Comparison of ENCODE assay signal across 24 mouse cellular contexts in genomic region chr8:83789826-83790225, GRCm38 (mm10). TPM values are rescaled to one million over a fixed set of nuclear protein-coding genes. Genes with fewer than 3 reads are reported as not detected.
DNase-seq lines count a peak whose midpoint lies in the region; ATAC-seq lines count a peak whose summit lies in the region.
"Had no signal": no experiment of that assay in that cellular context is flagged by ENCODE, and none has a peak within 500 bp of the region (broad histone marks: within the 10 kb centered on the region; RNA-seq: fewer than 3 reads in every experiment).

No protein-coding gene starts in this region.

- no peaks in the 10 kb centered on the region for H3K9me3 ChIP-seq in heart, embryonic 12.5 days (replicated peaks)
- H3K9me3 ChIP-seq: embryonic facial prominence, embryonic 13.5 days; embryonic facial prominence, embryonic 15.5 days; forebrain, embryonic 10.5 days; forebrain, embryonic 12.5 days; G1E had no signal

- no peaks in the 10 kb centered on the region for H3K36me3 ChIP-seq in heart, embryonic 12.5 days
- H3K36me3 ChIP-seq: embryonic facial prominence, embryonic 13.5 days; embryonic facial prominence, embryonic 15.5 days; forebrain, embryonic 10.5 days; forebrain, embryonic 12.5 days; G1E had no signal

- ATAC-seq in activated CD4-positive, CD25-positive, alpha-beta regulatory T cell, adult 4 months = peak; percentile 61
- no peak for ATAC-seq in heart, embryonic 12.5 days (ENCODE audit: insufficient number of reproducible peaks, low FRiP score)
- ATAC-seq: forebrain, embryonic 14.5 days; forebrain, embryonic 16.5 days; Patski had no signal

- no peak overlapping the region for H3K9ac ChIP-seq in heart, embryonic 12.5 days
- H3K9ac ChIP-seq: embryonic facial prominence, embryonic 13.5 days; embryonic facial prominence, embryonic 15.5 days; forebrain, embryonic 12.5 days had no signal

- H3K4me3 ChIP-seq in heart, embryonic 12.5 days = no peak overlapping the region
- H3K4me3 ChIP-seq: embryonic facial prominence, embryonic 13.5 days; embryonic facial prominence, embryonic 15.5 days; erythroblast, embryonic 14.5 days; forebrain, embryonic 10.5 days; forebrain, embryonic 12.5 days had no signal

- H3K27me3 ChIP-seq in heart, embryonic 12.5 days (replicated peaks) = 0 out of 2 replicates have a peak, but pooled peaks cover 7% of the 10 kb centered on the region
- H3K27me3 ChIP-seq: embryonic facial prominence, embryonic 13.5 days; embryonic facial prominence, embryonic 15.5 days had no signal

- H3K27ac ChIP-seq in heart, embryonic 12.5 days (ENCODE audit: poor library complexity, severe bottlenecking) = no peak overlapping the region
- H3K27ac ChIP-seq: embryonic facial prominence, embryonic 13.5 days; embryonic facial prominence, embryonic 15.5 days; forebrain, embryonic 10.5 days; forebrain, embryonic 12.5 days had no signal

- DNase-seq in adrenal gland, postnatal 14 days = peak; percentile 0
- DNase-seq in adrenal gland, adult 8-10 months = no peak
- no peak for DNase-seq in urinary bladder, postnatal 4 days (ENCODE audit: low spot score in 2 of 2)
- DNase-seq: adrenal gland, adult 2 months; adrenal gland, postnatal 25 days; B cell, adult 2 months; cerebellum, adult 11 months; cerebellum, adult 18-20 months; cerebellum, adult 8-10 months; cerebellum, adult 9-11 months; cerebellum, postnatal 14 days; cerebellum, postnatal 36 days; embryo, embryonic 11 days had no signal

- WGBS in heart, embryonic 12.5 days = 68% methylated on average over 4 of the region's 4 CpGs

- H3K4me2 ChIP-seq in heart, embryonic 12.5 days = no peak overlapping the region
- H3K4me2 ChIP-seq: embryonic facial prominence, embryonic 13.5 days; embryonic facial prominence, embryonic 15.5 days; forebrain, embryonic 12.5 days had no signal

- H3K4me1 ChIP-seq in heart, embryonic 12.5 days (replicated peaks) = no peaks in the 10 kb centered on the region

RNA-seq across cellular contexts. Expression of gene Adgre5, which starts 48.7 kb away (rescaled TPM):
- total RNA-seq in adrenal gland, postnatal 14 days (2021) = 47.5 and 49.0 TPM in 2 replicates
- 10 to 100 TPM; 21.8 to 45.5 (median 35.2) TPM for total RNA-seq in adrenal gland, adult 8-10 months (2022)
- polyA plus RNA-seq in activated CD4-positive, CD25-positive, alpha-beta regulatory T cell, adult 4 months (2017; shearing (Covaris generic)) = 100 to 1,000 TPM; 167 to 170 TPM
- 26.2 and 29.2 TPM in 2 replicates for polyA plus RNA-seq in heart, embryonic 12.5 days (2016; fragmentation: Nextera tagmentation; extraction: Ambion mirVana)
